Mouse (Mus musculus) B cell, adult 2 months (primary cell): Measurements from ENCODE around the gene Selenos.

ENCODE experiments used
- DNase-seq, 2 experiments: peaks; one replicate each; pipeline ENCODE4 v3.0.0; 2022

The Selenos gene

DNA sequence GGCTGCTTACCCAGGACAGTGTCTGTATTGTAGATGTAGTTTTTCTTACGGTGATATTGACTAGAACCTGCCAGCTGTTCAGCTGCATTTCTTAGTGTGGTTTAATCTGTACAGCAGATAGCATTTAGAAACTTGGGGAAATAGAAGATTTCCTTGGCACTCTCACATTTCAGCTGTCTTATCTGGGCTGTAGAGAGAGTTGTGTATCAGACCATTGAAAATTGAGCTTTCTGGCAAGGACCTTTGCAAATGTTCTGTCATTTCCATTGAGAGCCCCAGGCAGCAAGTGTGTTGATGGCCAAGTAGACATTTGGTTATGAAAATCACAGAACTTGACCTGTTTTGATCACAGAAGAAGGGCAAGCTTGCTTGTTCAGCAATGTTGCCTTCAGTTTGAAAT lies 40.7 kb downstream of the Selenos start:
- no peak for DNase-seq

DNA sequence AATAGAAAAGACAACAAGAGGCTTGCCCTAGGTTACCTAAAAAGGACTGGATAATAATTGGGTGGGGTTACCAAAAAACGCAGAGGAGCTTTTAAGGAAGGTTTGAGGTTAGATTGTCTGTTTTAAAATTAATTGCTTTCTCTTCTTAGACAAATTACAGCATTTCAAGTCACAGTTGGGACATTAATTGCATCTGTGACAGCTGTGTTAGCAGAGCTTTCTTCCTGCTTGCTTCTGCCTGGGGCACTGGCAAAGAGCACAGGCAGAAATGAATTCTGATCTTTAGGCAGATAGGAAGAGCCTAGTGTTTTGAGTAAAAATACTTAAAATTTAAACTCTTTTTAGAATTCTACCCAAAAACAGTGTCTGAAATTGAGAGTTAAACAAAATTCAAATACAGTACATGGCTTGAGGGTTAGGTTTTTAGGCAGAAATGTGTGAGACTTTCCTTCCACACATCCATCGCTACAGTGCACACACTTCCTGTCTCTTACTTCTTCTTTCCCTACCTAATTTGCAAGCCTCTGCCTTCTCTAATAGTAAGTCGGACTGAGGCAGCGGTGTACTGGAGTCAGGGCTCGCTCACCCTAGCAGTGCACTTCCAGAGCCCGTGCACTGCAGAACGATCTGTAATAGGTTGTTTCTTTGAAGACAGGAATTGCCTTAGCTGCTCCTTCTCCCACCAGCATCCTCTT lies 41.4 kb downstream of the Selenos start:
- DNase-seq: peak; percentile 70 to 73

DNA sequence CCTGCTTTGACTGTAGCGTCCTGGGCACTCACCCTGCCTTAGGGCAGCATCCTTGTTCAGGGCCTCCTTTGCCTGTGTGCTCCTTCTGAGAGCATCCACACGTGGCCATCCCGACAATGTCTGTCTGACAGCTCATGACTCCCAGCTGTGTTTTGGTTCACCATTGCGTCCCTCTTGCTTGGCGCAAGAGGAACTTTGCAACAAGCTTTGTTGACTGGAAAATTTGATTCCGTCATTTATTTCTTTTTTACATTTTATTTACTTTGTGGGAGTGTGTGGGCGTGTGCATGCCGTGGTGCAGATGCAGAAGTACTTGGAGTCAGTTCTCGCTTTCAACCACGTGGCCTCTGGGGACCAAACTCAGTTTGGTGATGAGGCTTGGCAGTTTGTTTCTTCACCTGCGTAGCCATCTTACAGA lies 45.1 kb downstream of the Selenos start:
- DNase-seq: peak; percentile 74 to 78

DNA sequence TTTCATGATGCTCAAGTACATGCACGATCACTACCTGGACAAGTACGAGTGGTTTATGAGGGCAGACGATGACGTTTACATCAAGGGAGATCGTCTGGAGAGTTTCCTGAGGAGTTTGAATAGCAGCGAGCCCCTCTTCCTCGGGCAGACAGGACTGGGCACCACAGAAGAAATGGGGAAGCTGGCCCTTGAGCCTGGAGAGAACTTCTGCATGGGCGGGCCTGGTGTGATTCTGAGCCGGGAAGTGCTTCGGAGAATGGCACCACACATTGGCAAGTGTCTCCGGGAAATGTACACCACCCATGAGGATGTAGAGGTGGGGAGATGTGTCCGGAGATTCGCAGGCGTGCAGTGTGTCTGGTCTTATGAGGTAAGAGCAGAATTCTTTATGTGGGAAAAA lies 45.9 kb downstream of the Selenos start:
- no peak for DNase-seq

DNA sequence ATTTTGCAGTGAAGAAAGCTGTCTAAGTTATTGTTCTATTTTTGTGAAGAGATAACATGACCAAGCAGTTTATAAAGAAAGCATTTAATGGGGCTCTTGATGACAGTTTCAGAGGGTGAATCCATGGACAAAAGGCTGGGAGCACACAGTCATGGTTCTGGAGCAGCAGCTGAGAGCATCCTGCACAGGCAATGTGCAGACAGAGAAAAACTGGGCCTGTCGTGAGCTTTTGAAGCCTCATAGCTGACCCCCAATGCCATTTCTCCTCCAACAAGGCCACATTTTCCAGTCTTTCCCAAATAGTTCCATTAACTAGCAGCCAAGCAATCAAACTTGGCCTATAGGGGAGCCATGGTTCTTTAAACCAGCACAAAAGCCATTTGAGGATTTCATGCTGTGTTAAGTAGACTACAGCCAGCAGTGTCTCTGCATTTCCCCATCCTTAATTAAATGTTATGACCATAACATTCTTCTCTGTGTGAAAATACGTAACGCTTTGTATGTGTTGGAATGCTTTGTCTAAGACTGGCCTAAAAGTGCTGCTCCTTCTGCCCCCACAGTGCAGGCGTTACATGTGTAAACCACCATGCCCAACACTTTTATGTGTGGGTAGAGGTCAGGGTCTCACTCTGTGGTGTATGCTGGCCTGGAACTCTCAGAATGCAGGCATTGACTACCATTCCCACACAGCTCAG lies 48.6 kb downstream of the Selenos start:
- DNase-seq: no peak

DNA sequence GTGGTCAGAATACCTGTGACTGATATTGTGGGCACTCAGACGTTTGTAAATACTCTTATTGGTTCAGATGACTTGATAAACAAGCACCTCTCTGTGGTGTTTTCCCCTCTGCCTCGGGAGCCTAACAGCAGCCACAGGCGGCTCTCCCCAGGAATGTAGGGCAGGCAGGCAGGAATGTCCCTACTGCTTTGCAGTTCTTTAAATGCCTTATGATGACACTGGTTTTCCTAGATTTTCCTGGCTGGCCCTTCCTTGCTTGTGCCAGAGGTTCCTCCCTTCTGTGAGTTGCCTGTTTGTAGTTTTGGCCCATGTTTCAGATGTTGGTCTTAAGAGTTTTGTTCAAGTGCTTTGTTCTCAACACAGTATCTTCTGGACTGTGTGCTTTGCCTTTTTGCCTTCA lies 49.4 kb downstream of the Selenos start:
- no peak for DNase-seq

DNA sequence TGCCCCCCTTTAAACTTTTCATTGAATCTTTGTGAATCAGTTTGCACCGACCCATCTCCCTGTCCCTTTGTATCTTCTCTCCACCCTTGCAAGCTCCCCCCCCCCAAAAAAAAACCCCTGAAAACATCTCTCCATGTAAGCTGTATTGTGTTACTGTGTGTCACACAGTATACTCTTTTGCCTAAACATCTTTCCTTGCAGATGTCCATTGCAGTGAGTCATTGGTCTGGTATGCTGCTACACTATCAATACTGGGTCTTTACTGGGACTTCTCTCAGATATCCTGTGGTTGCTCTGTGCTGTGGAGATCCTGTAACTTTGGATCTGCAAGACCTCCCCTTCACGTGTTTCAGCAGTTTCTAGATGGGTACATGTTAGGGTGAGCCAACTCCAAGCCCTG lies 50.8 kb downstream of the Selenos start:
- no peak for DNase-seq

DNA sequence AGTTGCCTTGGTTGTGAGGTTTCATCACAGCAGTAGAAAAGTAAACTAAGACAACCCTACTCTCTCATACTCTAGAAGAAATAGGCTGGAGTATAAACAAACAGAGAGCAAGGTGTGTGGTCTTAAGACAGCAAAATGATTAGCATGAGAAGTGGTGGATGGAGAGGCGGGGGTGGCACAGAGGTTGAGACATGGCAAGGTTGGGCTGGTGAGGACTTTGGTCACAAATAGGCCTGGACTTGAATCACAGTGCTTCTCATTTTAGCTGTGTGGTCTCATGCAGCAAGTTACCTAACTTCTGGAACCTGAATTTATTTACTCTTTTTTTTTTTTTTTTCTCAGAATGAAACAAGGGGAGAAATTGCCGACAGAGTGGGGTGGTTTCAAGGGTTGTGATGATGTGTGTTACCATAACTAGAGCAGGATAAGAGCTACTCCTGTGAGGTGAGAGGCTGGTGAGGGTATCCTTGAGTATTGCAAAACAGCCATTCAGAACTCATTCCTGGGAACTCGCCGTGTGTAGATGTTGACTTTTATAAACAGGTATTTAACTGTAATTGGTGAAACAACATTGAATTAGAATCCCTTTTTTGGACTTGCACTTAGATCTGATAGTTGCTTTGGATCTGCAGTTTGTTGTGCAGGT lies 52.5 kb downstream of the Selenos start:
- DNase-seq: no peak

DNA sequence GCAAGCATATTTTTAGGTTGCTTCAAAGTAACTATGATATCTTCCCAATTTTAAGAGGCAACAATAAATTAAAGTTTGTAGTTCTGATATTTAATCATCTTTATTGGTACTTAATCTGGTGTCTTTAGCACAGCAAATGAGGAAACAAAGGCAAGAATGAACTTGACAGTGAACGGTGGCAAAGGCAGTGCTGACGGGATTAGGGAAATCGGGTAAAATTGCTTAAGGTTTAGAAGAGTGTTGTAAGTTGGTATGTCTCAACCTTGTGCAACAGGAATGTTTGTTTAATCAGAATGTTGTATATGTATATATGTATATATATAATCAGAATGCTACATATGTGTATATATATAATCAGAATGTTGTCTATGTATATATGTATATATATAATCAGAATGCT lies 54.7 kb downstream of the Selenos start:
- no peak for DNase-seq

DNA sequence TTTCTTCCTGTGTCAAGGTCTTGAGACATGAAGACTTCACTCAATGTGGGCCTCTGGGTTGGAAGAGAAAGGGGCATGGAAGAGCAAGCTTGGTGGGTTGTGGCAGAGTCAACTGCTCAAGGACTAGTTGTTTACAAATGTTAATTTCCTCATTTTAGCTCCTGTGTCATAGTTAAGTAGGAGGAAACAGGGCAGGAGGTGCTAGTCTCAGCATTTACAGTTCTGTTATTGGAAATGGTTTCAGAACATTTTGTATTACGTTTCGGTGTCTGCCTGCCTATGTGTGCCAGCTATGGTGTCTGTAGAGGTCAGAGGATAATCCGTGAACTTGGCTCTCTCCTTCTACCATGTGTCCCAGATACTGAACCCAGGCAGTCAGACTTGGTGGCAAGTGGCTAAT lies 56.2 kb downstream of the Selenos start:
- DNase-seq: peak in 1 of 2 experiments; percentile 34

DNA sequence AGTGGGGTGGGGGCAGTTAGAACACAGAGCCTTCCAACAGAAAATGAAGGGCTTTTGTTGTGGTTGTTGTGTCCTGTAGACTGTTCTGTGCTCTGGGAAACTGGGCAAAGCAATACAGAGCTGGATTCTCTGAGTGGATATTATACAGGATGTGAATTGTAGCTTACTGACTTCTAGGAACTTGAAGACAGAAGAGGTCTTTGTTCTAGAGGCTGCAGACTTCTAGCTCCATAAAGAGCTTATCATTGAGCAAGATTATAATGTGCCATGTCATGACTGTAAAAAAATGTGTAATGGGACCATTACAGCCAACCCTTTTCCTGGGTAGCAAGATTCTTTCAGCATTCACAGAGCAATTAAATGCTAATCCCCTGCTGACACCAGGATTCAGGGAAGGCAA lies 56.7 kb downstream of the Selenos start:
- no peak for DNase-seq

DNA sequence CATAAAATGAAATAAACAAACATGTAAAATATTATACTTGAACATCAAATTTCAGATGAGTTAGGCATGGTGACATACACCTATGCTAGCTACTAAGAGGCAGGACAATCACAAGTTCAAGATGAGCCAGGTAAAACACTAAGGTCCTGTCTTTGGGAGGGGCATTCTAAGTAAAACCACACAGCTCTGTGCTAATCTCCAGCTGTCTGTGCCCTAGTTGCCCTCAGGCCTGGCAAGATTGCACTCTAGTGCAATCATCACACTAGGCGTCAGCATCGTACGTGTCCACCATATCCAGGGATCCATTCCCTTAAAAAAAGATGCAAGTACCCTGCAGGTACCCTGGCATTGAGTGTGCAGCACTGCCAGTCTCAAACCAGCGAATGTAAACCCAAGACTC lies 57.9 kb downstream of the Selenos start:
- DNase-seq: no peak

DNA sequence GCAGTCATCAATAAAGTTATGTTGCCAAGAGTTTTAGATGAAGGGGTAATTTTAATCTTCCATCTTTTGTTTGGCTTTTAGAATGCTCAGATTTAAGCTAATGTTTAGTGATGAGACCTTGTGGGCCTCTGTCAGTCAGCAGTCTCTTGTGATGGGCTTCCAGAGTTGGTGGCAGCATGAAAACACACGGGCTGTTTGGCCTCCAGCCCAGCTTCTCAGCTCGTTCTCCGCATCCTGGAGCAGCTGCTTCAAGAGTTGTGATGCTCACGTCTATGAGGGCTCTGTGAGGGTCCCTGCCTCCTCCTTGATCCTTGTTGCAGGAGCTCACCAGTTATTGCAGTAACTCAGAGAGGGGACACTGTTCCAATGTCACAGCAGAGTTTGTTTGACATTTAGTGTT lies 58.9 kb downstream of the Selenos start:
- DNase-seq: no peak

DNA sequence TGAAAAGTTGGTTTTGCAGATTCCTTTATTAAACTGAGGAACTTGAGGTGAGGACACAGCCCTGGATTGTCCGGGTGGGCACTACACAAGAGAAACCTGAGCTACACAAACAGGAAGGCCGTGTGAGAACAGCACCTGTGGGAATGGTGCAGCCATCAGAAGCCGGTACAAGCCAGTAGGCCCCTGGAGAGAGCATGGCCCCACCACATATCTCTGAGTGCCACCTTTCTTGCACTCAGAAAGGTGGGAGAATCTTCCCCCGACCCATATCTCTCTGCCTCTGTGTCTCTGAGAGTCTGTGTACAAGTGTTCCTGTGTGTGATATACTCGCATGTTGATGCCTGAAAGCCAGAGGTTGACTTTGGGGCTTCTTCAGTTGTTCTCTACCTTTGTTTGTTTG lies 59.4 kb downstream of the Selenos start:
- DNase-seq: no peak
